Mouse (Mus musculus) midbrain, embryonic 12.5 days (tissue): ENCODE results near the gene Snx11. TPM values are rescaled to one million over a fixed set of nuclear protein-coding genes. Genes with fewer than 3 reads are reported as not detected.

Experiments used
- ATAC-seq: fragments of 200-750 bp; cut with Nextera tagmentation; 2 replicates; pipeline ENCODE4 v1.8.0; 2017; ENCODE audit warnings: low read depth, moderate TSS enrichment, moderate library complexity; ENCODE audit not compliant: low FRiP score
- H3K27ac ChIP-seq: fragments of 300-500 bp; sonication (generic); replicated peaks from 2 replicates; pipeline ENCODE4 v1.5.1; 2016; ENCODE audit warnings: mild to moderate bottlenecking
- H3K27me3 ChIP-seq: fragments of 300-500 bp; sonication (generic); 2 replicates; pipeline ENCODE4 v1.6.1; 2016; ENCODE audit warnings: mild to moderate bottlenecking
- H3K36me3 ChIP-seq: fragments of 300-500 bp; sonication (generic); 2 replicates; pipeline ENCODE4 v1.6.1; 2016
- H3K4me1 ChIP-seq: fragments of 300-500 bp; sonication (generic); 2 replicates; pipeline ENCODE4 v1.6.1; 2016
- H3K4me2 ChIP-seq: fragments of 300-500 bp; sonication (generic); replicated peaks from 2 replicates; pipeline ENCODE4 v1.6.1; 2016; ENCODE audit warnings: mild to moderate bottlenecking, moderate library complexity
- H3K4me3 ChIP-seq: fragments of 300-500 bp; sonication (generic); 2 replicates; pipeline ENCODE4 v1.5.1; 2016; ENCODE audit warnings: mild to moderate bottlenecking
- H3K9ac ChIP-seq: fragments of 300-500 bp; sonication (generic); replicated peaks from 2 replicates; pipeline ENCODE4 v1.6.1; 2016; ENCODE audit warnings: mild to moderate bottlenecking, moderate library complexity
- H3K9me3 ChIP-seq: fragments of 300-500 bp; sonication (generic); 2 replicates; pipeline ENCODE4 v1.6.1; 2016; ENCODE audit warnings: mild to moderate bottlenecking
- WGBS: fragments of 180-500 bp; shearing (Covaris S2); methylation state at CpG from one replicate; pipeline ENCODE4 v1.1.7; 2016; 5-methylcytosine and 5-hydroxymethylcytosine counted together
- polyA plus RNA-seq: library from polyadenylated mRNA; unstranded; fragments of >200 nt; fragmentation: Nextera tagmentation; extraction: Ambion mirVana; gene quantifications from 2 replicates; pipeline ENCODE4 v1.2.1, GENCODE M21; 2016

Snx11 gene
- 40.1 and 42.6 TPM in 2 replicates for polyA plus RNA-seq

- peak; percentile 99 for ATAC-seq
- Histone ChIP-seq H3K27me3 (no peaks in the 10 kb centered on the region), H3K27ac (peak within 1 kb of the TSS; percentile 46), H3K4me2 (peak within 1 kb of the TSS; percentile 88), H3K4me3 (peak within 1 kb of the TSS; percentile 82), H3K9ac (peak within 1 kb of the TSS; percentile 73), H3K36me3 (peaks cover 15% of the 10 kb centered on the region; the same call in 1 of the 2 replicates), H3K4me1 (peaks cover 13% of the 10 kb centered on the region), H3K9me3 (no peaks in the 10 kb centered on the region)
- WGBS, result 2% methylated on average over 59 of the region's 59 CpGs
Observed at GRCm38 (mm10) chr11:96776968-96777962, at the start of gene Snx11. TSS of gene Snx11 (minus strand) at chr11:96777559.

DNA sequence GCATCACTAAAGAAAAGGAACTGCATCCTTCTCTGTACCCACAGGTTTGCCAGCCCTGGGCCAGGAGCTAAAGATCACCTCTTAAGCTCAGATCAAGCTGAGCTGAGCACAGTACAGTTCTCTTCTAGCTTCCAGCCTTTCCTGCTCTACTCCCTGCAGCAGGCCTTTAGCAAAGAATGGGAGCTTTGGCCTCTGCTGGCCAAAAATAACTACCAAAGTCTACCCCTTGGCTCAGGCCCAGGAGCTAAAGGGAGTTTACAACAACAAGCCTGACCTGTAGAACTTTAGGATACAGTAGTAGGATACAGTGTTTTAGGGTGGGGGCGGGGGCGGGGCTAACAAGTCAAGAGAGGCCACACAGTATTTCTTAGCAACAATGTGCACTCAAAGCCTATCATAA, 49.1 kb upstream of the Snx11 start:
- Histone ChIP-seq H3K27me3 (no peaks in the 10 kb centered on the region), H3K27ac (peak overlapping the region; percentile 2; the same call in 1 of the 2 replicates), H3K4me1 (peaks cover 68% of the 10 kb centered on the region), H3K4me2 (peak overlapping the region; percentile 96), H3K9ac (peak overlapping the region; percentile 17), H3K9me3 (no peaks in the 10 kb centered on the region), H3K4me3 (peak overlapping the region; percentile 1; the same call in 1 of the 2 replicates), H3K36me3 (peaks cover 42% of the 10 kb centered on the region)
- no peak for ATAC-seq
- WGBS, result 89% methylated on average over 2 of the region's 2 CpGs

GRCm38 (mm10) chr11:96824783-96825495, 47.6 kb upstream of the Snx11 start:
- Histone ChIP-seq H3K27me3 (no peaks in the 10 kb centered on the region), H3K4me1 (peaks cover 65% of the 10 kb centered on the region), H3K36me3 (peaks cover 57% of the 10 kb centered on the region), H3K4me2 (peak overlapping the region; percentile 96), H3K4me3 (peak overlapping the region; percentile 5; the same call in 1 of the 2 replicates), H3K27ac (peak overlapping the region; percentile 91), H3K9ac (peak overlapping the region; percentile 17), H3K9me3 (no peaks in the 10 kb centered on the region)
- WGBS, result 42% methylated on average over 7 of the region's 7 CpGs
- no peak for ATAC-seq

- H3K9ac ChIP-seq, result peak overlapping the region; percentile 61
- H3K27ac ChIP-seq, result peak overlapping the region; percentile 91
- peak overlapping the region; percentile 50 for H3K4me3 ChIP-seq
- peak; percentile 91 for ATAC-seq
- H3K36me3 ChIP-seq, result peaks cover 65% of the 10 kb centered on the region
- H3K9me3 ChIP-seq, result no peaks in the 10 kb centered on the region
- WGBS, result 1% methylated on average over 26 of the region's 26 CpGs
- no peaks in the 10 kb centered on the region for H3K27me3 ChIP-seq
- H3K4me1 ChIP-seq, result peaks cover 65% of the 10 kb centered on the region
- peak overlapping the region; percentile 96 for H3K4me2 ChIP-seq
Observed at GRCm38 (mm10) chr11:96823880-96824782, 46.8 kb upstream of the Snx11 start.

- no peaks in the 10 kb centered on the region for H3K27me3 ChIP-seq
- peaks cover 72% of the 10 kb centered on the region for H3K36me3 ChIP-seq
- H3K9ac ChIP-seq, result peak overlapping the region; percentile 61
- peak overlapping the region; percentile 91 for H3K27ac ChIP-seq
- no peaks in the 10 kb centered on the region for H3K9me3 ChIP-seq
- ATAC-seq, result peak; percentile 57
- peak overlapping the region; percentile 96 for H3K4me2 ChIP-seq
- H3K4me3 ChIP-seq, result peak overlapping the region; percentile 50
- WGBS, result 5% methylated on average over 13 of the region's 13 CpGs
- H3K4me1 ChIP-seq, result peaks cover 59% of the 10 kb centered on the region
Observed at GRCm38 (mm10) chr11:96823471-96823837, 46.1 kb upstream of the Snx11 start.

DNA sequence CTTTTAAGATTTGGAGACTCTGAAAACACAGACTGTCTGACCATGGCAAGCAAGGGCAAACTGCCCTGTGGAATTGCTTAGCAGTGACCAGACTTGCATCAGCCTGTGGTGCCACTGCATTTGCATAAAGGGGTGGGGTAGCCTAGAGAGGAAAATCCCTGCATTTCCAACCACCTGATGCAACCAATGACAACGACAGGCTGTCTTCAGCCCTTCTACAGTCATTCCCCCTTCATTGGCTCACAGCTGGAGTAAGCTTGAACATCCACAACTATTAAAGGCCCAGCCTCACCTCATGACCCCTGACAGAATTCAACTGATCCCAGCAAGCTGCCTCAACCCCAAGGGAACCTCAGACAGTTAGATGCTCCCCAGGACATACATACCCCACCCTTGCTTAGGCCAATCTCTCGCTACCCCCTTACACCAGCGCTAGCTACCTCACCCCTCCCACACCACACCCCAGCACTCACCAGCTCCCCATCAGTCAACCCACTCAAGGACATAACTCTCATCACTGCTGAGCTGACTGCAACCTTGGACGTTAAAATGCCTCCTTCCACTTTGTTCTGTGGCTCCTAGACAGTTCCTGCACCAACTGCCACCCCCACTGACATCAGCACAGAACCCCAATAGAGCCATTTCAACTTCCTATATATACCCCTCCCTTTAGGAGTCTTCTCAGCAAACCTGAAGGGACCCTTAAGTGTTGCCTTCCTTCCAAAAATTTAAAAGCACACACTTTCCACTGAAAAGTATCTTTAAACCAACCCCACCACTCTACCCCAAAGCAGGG, 45.5 kb upstream of the Snx11 start:
- Histone ChIP-seq H3K4me3 (peak overlapping the region; percentile 50), H3K36me3 (peaks cover 75% of the 10 kb centered on the region), H3K27ac (peak overlapping the region; percentile 91; the same call in 1 of the 2 replicates), H3K4me2 (peak overlapping the region; percentile 96), H3K4me1 (peaks cover 53% of the 10 kb centered on the region), H3K9me3 (no peaks in the 10 kb centered on the region), H3K9ac (peak overlapping the region; percentile 61), H3K27me3 (no peaks in the 10 kb centered on the region)
- ATAC-seq, result no peak
- 38% methylated on average over 4 of the region's 4 CpGs for WGBS

DNA sequence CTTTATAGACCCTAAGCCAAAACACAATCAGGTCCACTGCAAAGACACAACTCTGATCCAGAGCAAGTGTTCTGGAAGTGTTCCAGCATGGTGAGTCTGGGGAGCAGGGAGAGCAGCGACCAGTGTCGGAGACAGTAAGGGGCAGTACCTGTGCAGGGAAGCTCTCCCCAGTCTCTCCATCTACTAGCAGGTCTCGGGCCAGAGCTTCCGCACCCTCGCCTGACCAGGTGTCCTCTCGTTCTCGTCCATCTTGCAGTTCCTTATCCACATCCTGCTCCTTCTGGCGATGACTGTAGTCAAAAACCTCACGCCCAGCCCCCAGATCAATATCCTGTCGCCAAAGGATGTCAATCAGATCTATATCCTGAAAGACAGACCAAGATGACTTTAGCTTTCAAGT, 44.6 kb upstream of the Snx11 start:
- Histone ChIP-seq H3K4me2 (no peak overlapping the region), H3K4me1 (peaks cover 44% of the 10 kb centered on the region), H3K9me3 (no peaks in the 10 kb centered on the region), H3K4me3 (no peak overlapping the region), H3K27me3 (no peaks in the 10 kb centered on the region), H3K36me3 (peaks cover 75% of the 10 kb centered on the region), H3K27ac (no peak overlapping the region), H3K9ac (no peak overlapping the region)
- no peak for ATAC-seq
- WGBS, result 90% methylated on average over 10 of the region's 10 CpGs

GRCm38 (mm10) chr11:96818128-96818710, 40.9 kb upstream of the Snx11 start:
- Histone ChIP-seq H3K9ac (no peak overlapping the region), H3K4me1 (peaks cover 9% of the 10 kb centered on the region), H3K4me2 (no peak overlapping the region), H3K36me3 (peaks cover 78% of the 10 kb centered on the region), H3K4me3 (no peak overlapping the region), H3K9me3 (no peaks in the 10 kb centered on the region), H3K27me3 (no peaks in the 10 kb centered on the region), H3K27ac (no peak overlapping the region)
- WGBS, result 88% methylated on average over 8 of the region's 8 CpGs
- no peak for ATAC-seq

DNA sequence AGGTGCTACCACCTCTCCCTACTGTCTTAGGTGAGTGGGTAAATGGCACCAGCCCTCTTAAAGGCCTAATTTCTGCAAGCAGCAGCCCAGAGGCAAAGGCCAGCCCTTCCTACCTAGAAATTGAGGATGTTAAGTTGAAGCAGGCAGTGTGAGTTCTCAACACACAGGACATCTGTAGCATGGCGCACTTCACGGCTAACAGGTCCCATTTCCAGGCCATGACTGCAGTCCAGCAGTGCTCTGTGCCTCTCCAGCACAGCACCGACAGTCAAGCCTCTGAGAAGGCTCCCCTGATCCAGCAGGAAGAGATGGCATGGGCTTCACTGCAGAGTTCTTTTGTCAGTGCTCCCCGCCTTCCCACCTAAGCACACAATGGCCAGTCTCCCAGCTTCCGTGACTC, 39.6 kb upstream of the Snx11 start:
- H3K9me3 ChIP-seq, result no peaks in the 10 kb centered on the region
- H3K27me3 ChIP-seq, result no peaks in the 10 kb centered on the region
- no peak overlapping the region for H3K9ac ChIP-seq
- no peaks in the 10 kb centered on the region for H3K4me1 ChIP-seq
- WGBS, result 62% methylated on average over 5 of the region's 5 CpGs
- no peak overlapping the region for H3K4me3 ChIP-seq
- H3K4me2 ChIP-seq, result no peak overlapping the region
- peaks cover 79% of the 10 kb centered on the region for H3K36me3 ChIP-seq
- no peak for ATAC-seq
- H3K27ac ChIP-seq, result peak overlapping the region; percentile 52; the same call in 1 of the 2 replicates

- H3K4me3 ChIP-seq, result no peak overlapping the region
- no peaks in the 10 kb centered on the region for H3K9me3 ChIP-seq
- no peak overlapping the region for H3K4me2 ChIP-seq
- H3K36me3 ChIP-seq, result peaks cover 80% of the 10 kb centered on the region
- no peak overlapping the region for H3K9ac ChIP-seq
- H3K27me3 ChIP-seq, result no peaks in the 10 kb centered on the region
- WGBS, result 92% methylated on average over 1 of the region's 1 CpGs
- H3K27ac ChIP-seq, result 0 out of 2 replicates have a peak overlapping the region, but pooled peaks have one; percentile 52
- H3K4me1 ChIP-seq, result no peaks in the 10 kb centered on the region
- no peak for ATAC-seq
Observed at GRCm38 (mm10) chr11:96816494-96816893, 39.1 kb upstream of the Snx11 start.
